Mouse (Mus musculus): ENCODE measurements at regions not wholly inside any gene's neighbourhood (a gene's known extent, or its start where the extent isn't known, plus 50 kb on each side); places are given as distances from the start of the nearest gene placed in this dataset.

GRCm38 (mm10) chr2:93101991-93102390, 56.0 kb upstream of the Prdm11 start:
- H3K27ac ChIP-seq (ENCODE audit: control insufficient read depth, low read depth, low read length): no peak overlapping the region
- no peak for DNase-seq (ENCODE audit: low read depth, low spot score)
- peaks cover 0 to 9% of the 10 kb centered on the region in 2 experiments; a peak in 3 of 4 replicates for H3K27me3 ChIP-seq (ENCODE audit: control insufficient read depth in 1 of 2, insufficient read depth in 2 of 2, low read length in 2 of 2)
- H3K9me3 ChIP-seq (replicated peaks; ENCODE audit: insufficient read depth, low read length): no peaks in the 10 kb centered on the region
- no peaks in the 10 kb centered on the region for H3K4me1 ChIP-seq (ENCODE audit: control insufficient read depth in 1 of 2, insufficient read depth in 2 of 2, low read length in 2 of 2)
- no peak overlapping the region for H3K9ac ChIP-seq (ENCODE audit: control insufficient read depth, low read depth, low read length, poor library complexity, severe bottlenecking)
- H3K4me3 ChIP-seq (ENCODE audit: control insufficient read depth in 1 of 2, insufficient read depth in 1 of 2, low read depth in 2 of 2, low read length in 2 of 2): no peak overlapping the region
- H3K79me2 ChIP-seq (ENCODE audit: control insufficient read depth, insufficient read depth, low read length, poor library complexity): no peaks in the 10 kb centered on the region
- no peak for TF ChIP-seq POLR2AphosphoS2 (IDR thresholded peaks at IDR 0.05; ENCODE audit: low read length)
- TF ChIP-seq UBTF (IDR thresholded peaks at IDR 0.05; ENCODE audit: borderline replicate concordance, insufficient read depth, low read depth, low read length): no peak
- TF ChIP-seq TAL1 (IDR thresholded peaks at IDR 0.05; ENCODE audit: low read length): no peak
- TF ChIP-seq HCFC1 (IDR thresholded peaks at IDR 0.05; ENCODE audit: low read depth, low read length): no peak
- TF ChIP-seq GABPA (IDR thresholded peaks at IDR 0.05; ENCODE audit: low read depth, low read length): no peak
- TF ChIP-seq POLR2AphosphoS5 (IDR thresholded peaks at IDR 0.05; ENCODE audit: borderline replicate concordance, low read depth, low read length): no peak
- no peak for TF ChIP-seq MAX (IDR thresholded peaks at IDR 0.05; ENCODE audit: low read length)
- TF ChIP-seq POLR2A (IDR thresholded peaks at IDR 0.05; ENCODE audit: control insufficient read depth in 1 of 2, insufficient read depth in 1 of 2, low read depth in 1 of 2, low read length in 2 of 2, poor library complexity in 1 of 2): no peak
- TF ChIP-seq KAT2A (conservative IDR thresholded peaks at IDR 0.05; ENCODE audit: low read depth, low read length): no peak
- TF ChIP-seq MEF2A (IDR thresholded peaks at IDR 0.05; ENCODE audit: extremely low read depth, insufficient replicate concordance, low read depth, low read length, poor library complexity, severe bottlenecking): no peak
- TF ChIP-seq NRF1 (IDR thresholded peaks at IDR 0.05; ENCODE audit: insufficient read depth, low read depth, low read length, poor library complexity, severe bottlenecking): no peak
- TF ChIP-seq E2F4 (IDR thresholded peaks at IDR 0.05; ENCODE audit: borderline replicate concordance, low read depth, low read length): no peak
- no peak for TF ChIP-seq MAZ (IDR thresholded peaks at IDR 0.05; ENCODE audit: low read depth, low read length)
- no peak for TF ChIP-seq ZC3H11A (IDR thresholded peaks at IDR 0.05; ENCODE audit: low read depth, low read length)
- no peak for TF ChIP-seq ZKSCAN1 (IDR thresholded peaks at IDR 0.05; ENCODE audit: low read depth, low read length)
- no peak for TF ChIP-seq JUND (IDR thresholded peaks at IDR 0.05; ENCODE audit: low read depth, low read length)
- TF ChIP-seq ETS1 (IDR thresholded peaks at IDR 0.05; ENCODE audit: low read depth, low read length): no peak
- TF ChIP-seq CHD2 (IDR thresholded peaks at IDR 0.05; ENCODE audit: low read length): no peak
- H3K36me3 ChIP-seq (ENCODE audit: control insufficient read depth in 1 of 2, insufficient read depth in 2 of 2, low read length in 2 of 2): no peaks in the 10 kb centered on the region

- no peak overlapping the region for H3K27ac ChIP-seq (ENCODE audit: control insufficient read depth, low read depth, low read length)
- no peak for TF ChIP-seq USF1 (IDR thresholded peaks at IDR 0.05; ENCODE audit: low read depth, low read length)
- TF ChIP-seq POLR2AphosphoS2 (IDR thresholded peaks at IDR 0.05; ENCODE audit: low read length): no peak
- TF ChIP-seq SMC3 (IDR thresholded peaks at IDR 0.05; ENCODE audit: low read depth, low read length): no peak
- TF ChIP-seq GABPA (IDR thresholded peaks at IDR 0.05; ENCODE audit: low read depth, low read length): no peak
- TF ChIP-seq CTCF (IDR thresholded peaks at IDR 0.05 in 2 of 3, conservative IDR thresholded peaks at IDR 0.05 in 1 of 3; ENCODE audit: control insufficient read depth in 1 of 3, insufficient read depth in 1 of 3, low read depth in 2 of 3, low read length in 3 of 3, poor library complexity in 1 of 3, severe bottlenecking in 1 of 3): no peak
- TF ChIP-seq SIN3A (IDR thresholded peaks at IDR 0.05; ENCODE audit: low read length): no peak
- no peak for TF ChIP-seq MAZ (IDR thresholded peaks at IDR 0.05; ENCODE audit: low read depth, low read length)
- TF ChIP-seq NRF1 (IDR thresholded peaks at IDR 0.05; ENCODE audit: insufficient read depth, low read depth, low read length, poor library complexity, severe bottlenecking): no peak
- TF ChIP-seq ZNF384 (IDR thresholded peaks at IDR 0.05; ENCODE audit: low read depth, low read length): no peak
Observed at GRCm38 (mm10) chr2:93099780-93100179, 53.8 kb upstream of the Prdm11 start.

More at GRCm38 (mm10) chr2:93099780-93100179, 53.8 kb upstream of the Prdm11 start:
- no peak for DNase-seq (ENCODE audit: low read depth, low spot score)
- Histone ChIP-seq H3K36me3 (ENCODE audit: control insufficient read depth in 1 of 2, insufficient read depth in 2 of 2, low read length in 2 of 2) (no peaks in the 10 kb centered on the region), H3K9me3 (replicated peaks; ENCODE audit: insufficient read depth, low read length) (no peaks in the 10 kb centered on the region), H3K27me3 (ENCODE audit: control insufficient read depth in 1 of 2, insufficient read depth in 2 of 2, low read length in 2 of 2) (peaks cover 0 to 5% of the 10 kb centered on the region in 2 experiments; a peak in 3 of 4 replicates), H3K9ac (ENCODE audit: control insufficient read depth, low read depth, low read length, poor library complexity, severe bottlenecking) (no peak overlapping the region), H3K4me1 (ENCODE audit: control insufficient read depth in 1 of 2, insufficient read depth in 2 of 2, low read length in 2 of 2) (no peaks in the 10 kb centered on the region), H3K4me3 (ENCODE audit: control insufficient read depth in 1 of 2, insufficient read depth in 1 of 2, low read depth in 2 of 2, low read length in 2 of 2) (no peak overlapping the region), H3K79me2 (ENCODE audit: control insufficient read depth, insufficient read depth, low read length, poor library complexity) (no peaks in the 10 kb centered on the region)
